Mouse (Mus musculus): ENCODE measurements around the gene Serpind1. TPM values are rescaled to one million over a fixed set of nuclear protein-coding genes. Genes with fewer than 3 reads are reported as not detected.

Gene Serpind1
- polyA plus RNA-seq, 1 experiment from 2014 or later = 0.88 TPM

- ATAC-seq (ENCODE audit: low read depth) = no peak
- no peak overlapping the region for H3K9ac ChIP-seq
- no peak overlapping the region for H3K4me2 ChIP-seq
- WGBS = 94% methylated on average over 4 of the region's 4 CpGs
- no peaks in the 10 kb centered on the region for H3K9me3 ChIP-seq
- no peak overlapping the region for H3K27ac ChIP-seq (replicated peaks)
- no peak overlapping the region for H3K4me3 ChIP-seq
- no peaks in the 10 kb centered on the region for H3K27me3 ChIP-seq
- H3K36me3 ChIP-seq = peaks cover 70% of the 10 kb centered on the region
- no peaks in the 10 kb centered on the region for H3K4me1 ChIP-seq (replicated peaks)
Measured at GRCm38 (mm10) chr16:17382306-17382705, 51.1 kb downstream of the Serpind1 start.

GRCm38 (mm10) chr16:17383594-17384326 lies 52.6 kb downstream of the Serpind1 start:
- H3K4me3 ChIP-seq = no peak overlapping the region
- no peak overlapping the region for H3K9ac ChIP-seq
- peaks cover 59% of the 10 kb centered on the region for H3K36me3 ChIP-seq
- no peak overlapping the region for H3K4me2 ChIP-seq
- WGBS = 86% methylated on average over 2 of the region's 2 CpGs
- no peaks in the 10 kb centered on the region for H3K9me3 ChIP-seq
- no peaks in the 10 kb centered on the region for H3K27me3 ChIP-seq
- no peak overlapping the region for H3K27ac ChIP-seq (replicated peaks)
- ATAC-seq (ENCODE audit: low read depth) = no peak
- no peaks in the 10 kb centered on the region for H3K4me1 ChIP-seq (replicated peaks)

- Histone ChIP-seq H3K4me1 (replicated peaks) (no peaks in the 10 kb centered on the region), H3K36me3 (peaks cover 22% of the 10 kb centered on the region), H3K27ac (replicated peaks) (no peak overlapping the region), H3K9ac (no peak overlapping the region), H3K9me3 (0 out of 2 replicates have a peak, but pooled peaks cover 7% of the 10 kb centered on the region), H3K4me3 (no peak overlapping the region), H3K27me3 (no peaks in the 10 kb centered on the region), H3K4me2 (no peak overlapping the region)
- 73% methylated on average over 4 of the region's 4 CpGs for WGBS
- ATAC-seq (ENCODE audit: low read depth) = no peak
Measured at GRCm38 (mm10) chr16:17392784-17393183, 61.6 kb downstream of the Serpind1 start.

Other genes with a start within 250 kb of the Serpind1 start
- gene Ppil2, start 220.1 kb upstream of the Serpind1 start, polyA plus RNA-seq (2015; fragmentation: Nextera tagmentation; extraction: Ambion mirVana) = 154 and 157 TPM in 2 replicates
- 25.8 and 26.0 TPM in 2 replicates for gene 2610318N02Rik, start 206.2 kb upstream of the Serpind1 start, polyA plus RNA-seq (2015; fragmentation: Nextera tagmentation; extraction: Ambion mirVana)
- gene Sdf2l1, start 199.0 kb upstream of the Serpind1 start, polyA plus RNA-seq (2015; fragmentation: Nextera tagmentation; extraction: Ambion mirVana) = 51.1 and 67.2 TPM in 2 replicates
- 31.1 and 39.7 TPM in 2 replicates for gene Ydjc, start 186.8 kb upstream of the Serpind1 start, polyA plus RNA-seq (2015; fragmentation: Nextera tagmentation; extraction: Ambion mirVana)
- 2.3 and 2.5 TPM in 2 replicates for gene Ccdc116, start 184.1 kb upstream of the Serpind1 start, polyA plus RNA-seq (2015; fragmentation: Nextera tagmentation; extraction: Ambion mirVana)
- gene Ube2l3, start 128.7 kb upstream of the Serpind1 start, polyA plus RNA-seq (2015; fragmentation: Nextera tagmentation; extraction: Ambion mirVana) = 326 and 357 TPM in 2 replicates
- gene Rimbp3, start 122.8 kb upstream of the Serpind1 start, polyA plus RNA-seq (2015; fragmentation: Nextera tagmentation; extraction: Ambion mirVana) = 1.5 TPM in 2 replicates
- 7.8 and 8.2 TPM in 2 replicates for gene Hic2, start 97.8 kb upstream of the Serpind1 start, polyA plus RNA-seq (2015; fragmentation: Nextera tagmentation; extraction: Ambion mirVana)
- 31.9 and 35.1 TPM in 2 replicates for gene Tmem191c, start 55.3 kb upstream of the Serpind1 start, polyA plus RNA-seq (2015; fragmentation: Nextera tagmentation; extraction: Ambion mirVana)
- 22.3 and 22.5 TPM in 2 replicates for gene Snap29, start 74.6 kb downstream of the Serpind1 start, polyA plus RNA-seq (2015; fragmentation: Nextera tagmentation; extraction: Ambion mirVana)
- 56.1 and 61.4 TPM in 2 replicates for gene Pi4ka, start 74.9 kb downstream of the Serpind1 start, polyA plus RNA-seq (2015; fragmentation: Nextera tagmentation; extraction: Ambion mirVana)
- gene Crkl, start 120.6 kb downstream of the Serpind1 start, polyA plus RNA-seq (2015; fragmentation: Nextera tagmentation; extraction: Ambion mirVana) = 84.5 and 88.0 TPM in 2 replicates
- gene Aifm3, start 158.2 kb downstream of the Serpind1 start, polyA plus RNA-seq (2015; fragmentation: Nextera tagmentation; extraction: Ambion mirVana) = 2.4 and 2.6 TPM in 2 replicates
- gene Lztr1, start 177.3 kb downstream of the Serpind1 start, polyA plus RNA-seq (2015; fragmentation: Nextera tagmentation; extraction: Ambion mirVana) = 108 and 134 TPM in 2 replicates
- gene Thap7, start 199.8 kb downstream of the Serpind1 start, polyA plus RNA-seq (2015; fragmentation: Nextera tagmentation; extraction: Ambion mirVana) = 67.8 and 69.9 TPM in 2 replicates
- 0.35 and 0.56 TPM in 2 replicates for gene Lrrc74b, start 229.9 kb downstream of the Serpind1 start, polyA plus RNA-seq (2015; fragmentation: Nextera tagmentation; extraction: Ambion mirVana)
- 1.2 and 1.6 TPM in 2 replicates for gene P2rx6, start 230.5 kb downstream of the Serpind1 start, polyA plus RNA-seq (2015; fragmentation: Nextera tagmentation; extraction: Ambion mirVana)